Mouse (Mus musculus): ENCODE measurements around the gene Gdf15. TPM values are rescaled to one million over a fixed set of nuclear protein-coding genes. Genes with fewer than 3 reads are reported as not detected.
A peak's percentile ranks its signal among the peaks of the same experiment; 100 is the strongest.

The Gdf15 gene
- total and polyA plus RNA-seq, 2 experiments = 5.8 to 27.7 TPM

- WGBS = 90% methylated on average over 1 of the region's 1 CpGs
- no peak for DNase-seq (ENCODE audit: extremely low read depth, low read depth, low spot score)
- TF ChIP-seq CTCF (IDR thresholded peaks at IDR 0.05; ENCODE audit: low read depth, low read length) (no peak), POLR2A (IDR thresholded peaks at IDR 0.05; ENCODE audit: extremely low read depth, insufficient read depth, low read length) (no peak)
- H3K9ac ChIP-seq (ENCODE audit: low read depth, low read length) = no peak overlapping the region
- no peak overlapping the region for H3K27ac ChIP-seq (replicated peaks; ENCODE audit: insufficient read depth, low read depth, low read length)
- no peak overlapping the region for H3K4me3 ChIP-seq (ENCODE audit: insufficient read depth, low read depth, low read length)
- H3K4me1 ChIP-seq (ENCODE audit: control insufficient read depth, insufficient read depth, low read length) = peaks cover 20% of the 10 kb centered on the region
- no peaks in the 10 kb centered on the region for H3K27me3 ChIP-seq (ENCODE audit: control insufficient read depth, insufficient read depth, low read length)
- H3K36me3 ChIP-seq (ENCODE audit: control insufficient read depth, insufficient read depth, low read length) = no peaks in the 10 kb centered on the region
- no peaks in the 10 kb centered on the region for H3K79me2 ChIP-seq (ENCODE audit: control insufficient read depth, insufficient read depth, low read length)
Measured at GRCm38 (mm10) chr8:70675336-70675735, 43.1 kb upstream of the Gdf15 start.

DNA sequence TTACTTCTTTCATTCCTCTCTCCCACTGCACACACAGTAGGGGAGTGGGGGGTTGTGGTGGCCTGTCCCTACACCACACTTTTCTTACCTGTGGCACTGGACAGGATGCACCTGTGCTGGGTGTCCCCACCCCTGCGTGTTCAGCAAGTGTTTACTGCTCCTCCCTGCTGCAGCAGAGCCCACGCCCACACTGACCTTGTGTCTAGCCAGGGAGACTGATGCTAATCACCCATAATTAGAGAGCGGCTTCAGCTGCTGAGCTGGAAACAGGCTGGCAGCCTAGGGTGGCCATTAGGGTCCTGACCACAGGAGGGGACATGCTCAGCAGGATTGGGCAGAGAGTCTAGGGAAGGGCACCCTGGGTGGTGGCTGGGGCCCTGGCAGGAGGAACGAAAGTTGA, 42.5 kb upstream of the Gdf15 start:
- 76% methylated on average over 4 of the region's 4 CpGs for WGBS
- Histone ChIP-seq H3K27ac (replicated peaks; ENCODE audit: insufficient read depth, low read depth, low read length) (no peak overlapping the region), H3K36me3 (ENCODE audit: control insufficient read depth, insufficient read depth, low read length) (no peaks in the 10 kb centered on the region), H3K79me2 (ENCODE audit: control insufficient read depth, insufficient read depth, low read length) (no peaks in the 10 kb centered on the region), H3K27me3 (ENCODE audit: control insufficient read depth, insufficient read depth, low read length) (no peaks in the 10 kb centered on the region), H3K4me3 (ENCODE audit: insufficient read depth, low read depth, low read length) (no peak overlapping the region), H3K9ac (ENCODE audit: low read depth, low read length) (no peak overlapping the region), H3K4me1 (ENCODE audit: control insufficient read depth, insufficient read depth, low read length) (peaks cover 17% of the 10 kb centered on the region)
- DNase-seq (ENCODE audit: extremely low read depth, low read depth, low spot score) = no peak
- TF ChIP-seq CTCF (IDR thresholded peaks at IDR 0.05; ENCODE audit: low read depth, low read length) = no peak
- TF ChIP-seq POLR2A (IDR thresholded peaks at IDR 0.05; ENCODE audit: extremely low read depth, insufficient read depth, low read length) = no peak

- DNase-seq (ENCODE audit: extremely low read depth, low read depth, low spot score) = no peak
- Histone ChIP-seq H3K9ac (ENCODE audit: low read depth, low read length) (peak overlapping the region; percentile 68), H3K27ac (replicated peaks; ENCODE audit: insufficient read depth, low read depth, low read length) (peak overlapping the region; percentile 92), H3K4me3 (ENCODE audit: insufficient read depth, low read depth, low read length) (no peak overlapping the region; the same call in 1 of the 2 replicates), H3K4me1 (ENCODE audit: control insufficient read depth, insufficient read depth, low read length) (peaks cover 11% of the 10 kb centered on the region), H3K36me3 (ENCODE audit: control insufficient read depth, insufficient read depth, low read length) (no peaks in the 10 kb centered on the region), H3K27me3 (ENCODE audit: control insufficient read depth, insufficient read depth, low read length) (no peaks in the 10 kb centered on the region), H3K79me2 (ENCODE audit: control insufficient read depth, insufficient read depth, low read length) (no peaks in the 10 kb centered on the region)
- WGBS = 77% methylated on average over 3 of the region's 3 CpGs
- TF ChIP-seq CTCF (IDR thresholded peaks at IDR 0.05; ENCODE audit: low read depth, low read length) (no peak), POLR2A (IDR thresholded peaks at IDR 0.05; ENCODE audit: extremely low read depth, insufficient read depth, low read length) (no peak)
Measured at GRCm38 (mm10) chr8:70674109-70674508, 41.9 kb upstream of the Gdf15 start.

DNA sequence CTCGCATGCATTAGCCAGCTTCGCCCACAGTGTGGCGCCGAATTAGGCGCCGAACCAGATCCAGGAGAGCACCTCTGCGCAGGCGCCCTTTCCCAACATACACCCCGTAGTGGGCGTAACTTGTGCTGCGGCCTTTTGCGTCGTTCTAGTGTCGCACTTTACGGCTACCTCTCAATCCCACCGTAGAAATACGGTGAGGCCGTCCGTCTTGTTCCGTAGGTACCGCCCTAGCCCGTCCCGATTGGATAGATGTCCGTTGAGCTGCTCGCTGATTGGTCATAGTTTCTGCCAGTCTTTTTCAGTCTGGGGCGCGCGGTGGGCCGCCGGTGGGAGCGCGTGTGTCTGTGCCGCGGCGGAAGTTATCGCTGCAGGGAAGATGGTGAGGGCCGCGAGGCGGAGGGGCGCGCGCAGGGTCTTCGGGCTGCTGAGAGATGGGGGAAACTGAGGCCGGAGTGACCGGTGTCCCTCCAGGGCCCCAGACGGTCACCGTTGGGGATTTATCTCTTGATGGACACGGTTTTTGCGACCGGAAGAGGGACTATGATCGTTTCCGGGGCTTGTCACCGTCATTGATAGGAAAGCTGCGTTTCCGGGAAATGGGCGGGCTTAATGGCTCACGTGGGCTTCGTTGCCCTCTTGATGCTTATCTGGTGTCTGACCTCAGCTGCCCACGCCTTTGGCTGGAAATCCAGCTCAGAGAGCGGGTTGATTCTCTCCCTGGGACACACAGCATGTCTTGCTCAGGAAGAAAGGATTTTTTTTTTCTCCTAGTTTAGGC, 41.0 kb upstream of the Gdf15 start, which contains the start of gene Lsm4:
Gene Lsm4 (plus strand): TSS at position 170 of the 778 bp plus-strand sequence.
- Histone ChIP-seq H3K9ac (ENCODE audit: low read depth, low read length) (peak within 1 kb of the TSS; percentile 79), H3K27me3 (ENCODE audit: control insufficient read depth, insufficient read depth, low read length) (no peaks in the 10 kb centered on the region), H3K36me3 (ENCODE audit: control insufficient read depth, insufficient read depth, low read length) (no peaks in the 10 kb centered on the region), H3K4me3 (ENCODE audit: insufficient read depth, low read depth, low read length) (peak within 1 kb of the TSS; percentile 66), H3K79me2 (ENCODE audit: control insufficient read depth, insufficient read depth, low read length) (no peaks in the 10 kb centered on the region), H3K4me1 (ENCODE audit: control insufficient read depth, insufficient read depth, low read length) (peaks cover 7% of the 10 kb centered on the region), H3K27ac (replicated peaks; ENCODE audit: insufficient read depth, low read depth, low read length) (peak within 1 kb of the TSS; percentile 92)
- TF ChIP-seq CTCF (IDR thresholded peaks at IDR 0.05; ENCODE audit: low read depth, low read length) (peak; percentile 93), POLR2A (IDR thresholded peaks at IDR 0.05; ENCODE audit: extremely low read depth, insufficient read depth, low read length) (0 out of 2 replicates have a peak, but pooled peaks have one; percentile 37)
- DNase-seq (ENCODE audit: extremely low read depth, low read depth, low spot score) = peak; percentile 98
- under 1% methylated on average over 60 of the region's 60 CpGs for WGBS

- Histone ChIP-seq H3K79me2 (ENCODE audit: control insufficient read depth, insufficient read depth, low read length) (no peaks in the 10 kb centered on the region), H3K27me3 (ENCODE audit: control insufficient read depth, insufficient read depth, low read length) (no peaks in the 10 kb centered on the region), H3K4me3 (ENCODE audit: insufficient read depth, low read depth, low read length) (peak overlapping the region; percentile 30), H3K4me1 (ENCODE audit: control insufficient read depth, insufficient read depth, low read length) (peaks cover 7% of the 10 kb centered on the region), H3K27ac (replicated peaks; ENCODE audit: insufficient read depth, low read depth, low read length) (peak overlapping the region; percentile 77), H3K36me3 (ENCODE audit: control insufficient read depth, insufficient read depth, low read length) (no peaks in the 10 kb centered on the region), H3K9ac (ENCODE audit: low read depth, low read length) (peak overlapping the region; percentile 54)
- no peak for TF ChIP-seq POLR2A (IDR thresholded peaks at IDR 0.05; ENCODE audit: extremely low read depth, insufficient read depth, low read length)
- TF ChIP-seq CTCF (IDR thresholded peaks at IDR 0.05; ENCODE audit: low read depth, low read length) = no peak
- DNase-seq (ENCODE audit: extremely low read depth, low read depth, low spot score) = no peak
- WGBS = 27% methylated on average over 19 of the region's 19 CpGs
Measured at GRCm38 (mm10) chr8:70672325-70673078, 40.2 kb upstream of the Gdf15 start.

All from liver, adult 2 months (tissue).